Mouse (Mus musculus): ENCODE measurements at regions not wholly inside any gene's neighbourhood (a gene's known extent, or its start where the extent isn't known, plus 50 kb on each side); places are given as distances from the start of the nearest gene placed in this dataset.

GRCm38 (mm10) chr13:75523293-75524278 is 183.0 kb upstream of the Ell2 start:
- no peak for TF ChIP-seq CTCF (IDR thresholded peaks at IDR 0.05; ENCODE audit: low read depth)
- no peak for TF ChIP-seq EP300 (IDR thresholded peaks at IDR 0.05; ENCODE audit: low read depth)

All from liver, embryonic 14.5 days (tissue).